In genomic region chr8:87959320-87959920, GRCm38 (mm10) we compare ENCODE assay signal across 7 mouse cellular contexts. TPM values are rescaled to one million over a fixed set of nuclear protein-coding genes. Genes with fewer than 3 reads are reported as not detected.
DNase-seq lines count a peak whose midpoint lies in the region; TF ChIP-seq lines count a peak whose summit lies in the region.

Gene Zfp423 (minus strand): TSS chr8:87959595.

- no peaks in the 10 kb centered on the region for H3K9me3 ChIP-seq in midbrain, embryonic 10.5 days (replicated peaks)

- no peak for TF ChIP-seq CTCF in spleen, adult 2 months (IDR thresholded peaks at IDR 0.05; ENCODE audit: extremely low read depth, insufficient read depth, insufficient read length, insufficient replicate concordance)

- peak within 1 kb of the TSS; percentile 57 for H3K27ac ChIP-seq in spleen, adult 2 months (ENCODE audit: insufficient read depth, low read length)
- H3K27ac ChIP-seq in midbrain, embryonic 10.5 days (replicated peaks) = peak within 1 kb of the TSS; percentile 99

- H3K4me1 ChIP-seq in spleen, adult 2 months (ENCODE audit: control insufficient read depth, insufficient read depth, insufficient read length) = peaks cover 2% of the 10 kb centered on the region; the same call in 1 of the 2 replicates
- peaks cover 80% of the 10 kb centered on the region for H3K4me1 ChIP-seq in midbrain, embryonic 10.5 days

- H3K36me3 ChIP-seq in spleen, adult 2 months (ENCODE audit: control insufficient read depth, insufficient read depth, low read length) = no peaks in the 10 kb centered on the region
- H3K36me3 ChIP-seq in midbrain, embryonic 10.5 days = no peaks in the 10 kb centered on the region

- no peak for TF ChIP-seq POLR2A in spleen, adult 2 months (IDR thresholded peaks at IDR 0.05; ENCODE audit: low read depth, low read length)

- H3K27me3 ChIP-seq in spleen, adult 2 months (ENCODE audit: control insufficient read depth, insufficient read depth, low read length) = peaks cover 40% of the 10 kb centered on the region
- peaks cover 40% of the 10 kb centered on the region for H3K27me3 ChIP-seq in midbrain, embryonic 10.5 days (ENCODE audit: low read depth, poor library complexity, severe bottlenecking)

- 2% methylated on average over 40 of the region's 48 CpGs for WGBS in spleen, adult 2 months
- 1% methylated on average over 31 of the region's 48 CpGs for WGBS in midbrain, embryonic 10.5 days

- peak within 1 kb of the TSS; percentile 52; the same call in 1 of the 2 replicates for H3K4me3 ChIP-seq in spleen, adult 2 months (ENCODE audit: extremely low read depth, insufficient read depth, insufficient read length)
- peak within 1 kb of the TSS; percentile 93 for H3K4me3 ChIP-seq in midbrain, embryonic 10.5 days

- DNase-seq in spleen, adult 2 months (ENCODE audit: low read depth in 1 of 2, low spot score in 2 of 2) = no peak
- no peak for DNase-seq in spleen, adult 12 weeks (ENCODE audit: low spot score)
- DNase-seq in cerebellum, postnatal 25 days = peak; percentile 35 to 53
- no peak for DNase-seq in gonadal fat pad, adult 2 months (ENCODE audit: low read depth)
- DNase-seq in layer of hippocampus, postnatal 10 days (ENCODE audit: low spot score in 2 of 2) = peak in 1 of 2 experiments; percentile 40
- peak; percentile 83 for DNase-seq in midbrain, embryonic 10.5 days (ENCODE audit: low spot score)
- no peak for DNase-seq in ovary, postnatal 10 days (ENCODE audit: low spot score)

RNA-seq across cellular contexts. Expression of gene Zfp423, which starts in this region (rescaled TPM):
- polyA plus RNA-seq in spleen, adult 2 months (2012; rRNA removed) = 4.6 and 5.3 TPM in 2 replicates
- polyA plus RNA-seq in gonadal fat pad, adult 2 months (2012; rRNA removed) = 25.4 and 31.1 TPM in 2 replicates
- 10 to 100 TPM; 20.9 to 27.1 TPM for total RNA-seq in layer of hippocampus, postnatal 10 days (2021)
- polyA plus RNA-seq in midbrain, embryonic 10.5 days (2016; fragmentation: Nextera tagmentation; extraction: Ambion mirVana) = 24.8 and 29.7 TPM in 2 replicates

Comparison
In these comparisons a context has a peak if more than half of its experiments do, and no peak if none do; other contexts are left out.
1. DNase-seq: peak in cerebellum, postnatal 25 days (2 of 2) and midbrain, embryonic 10.5 days (single experiment); none in spleen, adult 2 months (0 of 2), spleen, adult 12 weeks (single experiment), gonadal fat pad, adult 2 months (single experiment) and ovary, postnatal 10 days (single experiment).